Mouse (Mus musculus) thymus, postnatal 4 days (tissue): ENCODE data around the gene Gm20696.

Source experiments
- DNase-seq: peaks from one replicate; pipeline ENCODE4 v3.0.0; 2021

Gm20696 gene

GRCm38 (mm10) chr6:99380146-99380545 is 286.5 kb downstream of the Gm20696 start:
- peak; percentile 60 for DNase-seq

GRCm38 (mm10) chr6:99378997-99379710 is 287.4 kb downstream of the Gm20696 start:
- no peak for DNase-seq

GRCm38 (mm10) chr6:99377716-99378115 is 288.9 kb downstream of the Gm20696 start:
- DNase-seq, result no peak

GRCm38 (mm10) chr6:99377131-99377530 is 289.5 kb downstream of the Gm20696 start:
- no peak for DNase-seq

GRCm38 (mm10) chr6:99376721-99377120 is 289.9 kb downstream of the Gm20696 start:
- no peak for DNase-seq

- no peak for DNase-seq
Measured at GRCm38 (mm10) chr6:99375865-99376264, 290.7 kb downstream of the Gm20696 start.

- DNase-seq, result no peak
Measured at GRCm38 (mm10) chr6:99375376-99375775, 291.2 kb downstream of the Gm20696 start.

GRCm38 (mm10) chr6:99374448-99375271 is 291.9 kb downstream of the Gm20696 start:
- peak; percentile 41 for DNase-seq

GRCm38 (mm10) chr6:99372427-99372826 is 294.2 kb downstream of the Gm20696 start:
- DNase-seq, result no peak

- DNase-seq, result no peak
Measured at GRCm38 (mm10) chr6:99372016-99372415, 294.6 kb downstream of the Gm20696 start.

GRCm38 (mm10) chr6:99369931-99370330 is 296.7 kb downstream of the Gm20696 start:
- no peak for DNase-seq

GRCm38 (mm10) chr6:99369156-99369555 is 297.4 kb downstream of the Gm20696 start:
- DNase-seq, result no peak

GRCm38 (mm10) chr6:99368118-99368753 is 298.4 kb downstream of the Gm20696 start:
- peak; percentile 49 for DNase-seq

- no peak for DNase-seq
Measured at GRCm38 (mm10) chr6:99364545-99364944, 302.1 kb downstream of the Gm20696 start.

- DNase-seq, result no peak
Measured at GRCm38 (mm10) chr6:99360581-99360980, 306.0 kb downstream of the Gm20696 start.

GRCm38 (mm10) chr6:99359765-99360499 is 306.7 kb downstream of the Gm20696 start:
- no peak for DNase-seq

GRCm38 (mm10) chr6:99359036-99359698 is 307.4 kb downstream of the Gm20696 start:
- no peak for DNase-seq

- no peak for DNase-seq
Measured at GRCm38 (mm10) chr6:99357931-99358330, 308.7 kb downstream of the Gm20696 start.

- no peak for DNase-seq
Measured at GRCm38 (mm10) chr6:99354338-99354737, 312.3 kb downstream of the Gm20696 start.

GRCm38 (mm10) chr6:99353441-99353840 is 313.2 kb downstream of the Gm20696 start:
- no peak for DNase-seq

GRCm38 (mm10) chr6:99350566-99350965 is 316.0 kb downstream of the Gm20696 start:
- DNase-seq, result no peak

GRCm38 (mm10) chr6:99350156-99350555 is 316.4 kb downstream of the Gm20696 start:
- DNase-seq, result no peak
